Mouse (Mus musculus) embryonic facial prominence, embryonic 14.5 days (tissue): ENCODE data around the gene Dop1b. TPM values are rescaled to one million over a fixed set of nuclear protein-coding genes. Genes with fewer than 3 reads are reported as not detected.
A peak's percentile ranks its signal among the peaks of the same experiment; 100 is the strongest.
"Not testable (repeated sequence)": the region's sequence is repeated elsewhere in the genome, so short reads cannot be mapped to it uniquely, and the experiment has no call there.

Experiments used
- ATAC-seq: fragments of 200-750 bp; cut with Nextera tagmentation; 2 replicates; pipeline ENCODE4 v1.8.0; 2017; ENCODE audit warnings: low read depth, moderate number of reproducible peaks, moderate TSS enrichment
- DNase-seq: peaks from one replicate; pipeline ENCODE4 v3.0.0-alpha.2; 2015; ENCODE audit warnings: low spot score
- H3K27ac ChIP-seq: fragments of 300-500 bp; sonication (generic); replicated peaks from 2 replicates; pipeline ENCODE4 v1.5.1; 2014; ENCODE audit warnings: low read depth, mild to moderate bottlenecking, low read length, moderate library complexity
- H3K27me3 ChIP-seq: fragments of 300-500 bp; sonication (generic); replicated peaks from 2 replicates; pipeline ENCODE4 v1.6.1; 2014; ENCODE audit warnings: low read length; ENCODE audit not compliant: control insufficient read depth, insufficient read depth
- H3K36me3 ChIP-seq: fragments of 300-500 bp; sonication (generic); 2 replicates; pipeline ENCODE4 v1.6.1; 2014; ENCODE audit warnings: low read length, mixed read lengths; ENCODE audit not compliant: control insufficient read depth, insufficient read depth
- H3K4me1 ChIP-seq: fragments of 300-500 bp; sonication (generic); 2 replicates; pipeline ENCODE4 v1.6.1; 2014; ENCODE audit warnings: antibody characterized with exemption, low read length; ENCODE audit not compliant: control insufficient read depth, insufficient read depth
- H3K4me2 ChIP-seq: fragments of 300-500 bp; sonication (generic); 2 replicates; pipeline ENCODE4 v1.6.1; 2014; ENCODE audit warnings: low read depth, mild to moderate bottlenecking, low read length, moderate library complexity, mixed read lengths
- H3K4me3 ChIP-seq: fragments of 300-500 bp; sonication (generic); 2 replicates; pipeline ENCODE4 v1.5.1; 2014; ENCODE audit warnings: low read depth, mild to moderate bottlenecking, low read length
- H3K9ac ChIP-seq: fragments of 300-500 bp; sonication (generic); 2 replicates; pipeline ENCODE4 v1.6.1; 2014; ENCODE audit warnings: low read depth, mild to moderate bottlenecking, low read length, moderate library complexity, mixed read lengths
- H3K9me3 ChIP-seq: fragments of 300-500 bp; sonication (generic); 2 replicates; pipeline ENCODE4 v1.6.1; 2016; ENCODE audit warnings: low read length; ENCODE audit not compliant: control insufficient read depth
- WGBS: fragments of 180-500 bp; shearing (Covaris S2); extraction: QIAGEN DNeasy Blood & Tissue Kit; methylation state at CpG from one replicate; pipeline ENCODE4 v1.1.7; 2014; 5-methylcytosine and 5-hydroxymethylcytosine counted together
- polyA plus RNA-seq: library from polyadenylated mRNA; unstranded; fragments of >200 nt; fragmentation: Nextera tagmentation; extraction: Ambion mirVana; gene quantifications from 2 replicates; pipeline ENCODE4 v1.2.1, GENCODE M21; 2014

Gene Dop1b
- polyA plus RNA-seq, 1 experiment from 2014 or later = 14.0 TPM

DNA sequence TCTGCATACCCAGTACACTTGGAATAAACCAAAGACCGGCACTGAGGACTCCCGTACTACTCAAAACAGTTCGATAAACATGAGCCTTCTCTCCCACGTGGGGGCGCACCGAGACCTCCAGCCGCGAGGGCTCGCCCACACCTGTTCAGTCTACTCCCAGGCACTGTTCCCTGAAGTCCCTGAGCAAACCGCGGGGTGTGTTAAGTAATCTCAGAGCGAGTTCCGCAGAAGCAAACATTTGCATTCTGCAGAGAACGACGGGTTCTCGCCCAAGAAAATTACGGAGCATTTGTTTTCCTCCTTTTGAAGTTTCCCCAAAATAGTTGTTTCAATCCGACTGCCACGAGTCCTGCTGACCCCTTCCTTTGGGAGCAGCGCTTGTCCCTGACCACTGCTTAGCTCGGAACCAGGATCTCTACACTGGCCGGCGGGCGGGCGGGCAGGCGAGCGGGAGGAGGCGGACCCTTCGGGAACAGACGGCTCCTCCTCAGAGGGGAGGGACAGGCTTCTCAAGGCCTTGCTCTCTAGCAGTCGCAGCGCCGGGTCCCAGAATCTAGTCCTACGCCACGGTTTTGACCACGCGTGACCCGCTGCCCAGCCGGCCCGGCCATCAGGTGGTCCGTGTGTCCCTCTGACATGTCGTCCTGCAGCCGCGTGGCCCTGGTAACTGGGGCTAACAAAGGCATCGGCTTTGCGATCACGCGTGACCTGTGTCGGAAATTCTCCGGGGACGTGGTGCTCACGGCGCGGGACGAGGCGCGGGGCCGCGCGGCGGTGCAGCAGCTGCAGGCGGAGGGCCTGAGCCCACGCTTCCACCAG, 28.8 kb upstream of the Dop1b start, which contains the start of gene Cbr3:
Cbr3 (plus strand) TSS at position 527 of the 819 bp plus-strand sequence.
- H3K27ac ChIP-seq = no peak within 1 kb of the TSS
- under 1% methylated on average over 37 of the region's 63 CpGs for WGBS
- ATAC-seq (peak; percentile 86), DNase-seq (peak; percentile 90)
- H3K4me2 ChIP-seq = peak within 1 kb of the TSS; percentile 77
- H3K9ac ChIP-seq = peak within 1 kb of the TSS; percentile 57
- peaks cover 11% of the 10 kb centered on the region for H3K4me1 ChIP-seq
- H3K9me3 ChIP-seq = no peaks in the 10 kb centered on the region
- no peaks in the 10 kb centered on the region for H3K36me3 ChIP-seq
- H3K27me3 ChIP-seq = peaks cover 39% of the 10 kb centered on the region
- peak within 1 kb of the TSS; percentile 49 for H3K4me3 ChIP-seq

GRCm38 (mm10) chr16:93683508-93684236, 28.0 kb upstream of the Dop1b start:
- Histone ChIP-seq H3K4me2 (peak overlapping the region; percentile 77), H3K27me3 (peaks cover 39% of the 10 kb centered on the region), H3K36me3 (no peaks in the 10 kb centered on the region), H3K4me1 (peaks cover 11% of the 10 kb centered on the region), H3K27ac (no peak overlapping the region), H3K9ac (peak overlapping the region; percentile 57), H3K9me3 (no peaks in the 10 kb centered on the region), H3K4me3 (peak overlapping the region; percentile 49)
- peak; percentile 34 for DNase-seq
- 1% methylated on average over 29 of the region's 53 CpGs for WGBS
- ATAC-seq = 0 out of 2 replicates have a peak, but pooled peaks have one; percentile 10

DNA sequence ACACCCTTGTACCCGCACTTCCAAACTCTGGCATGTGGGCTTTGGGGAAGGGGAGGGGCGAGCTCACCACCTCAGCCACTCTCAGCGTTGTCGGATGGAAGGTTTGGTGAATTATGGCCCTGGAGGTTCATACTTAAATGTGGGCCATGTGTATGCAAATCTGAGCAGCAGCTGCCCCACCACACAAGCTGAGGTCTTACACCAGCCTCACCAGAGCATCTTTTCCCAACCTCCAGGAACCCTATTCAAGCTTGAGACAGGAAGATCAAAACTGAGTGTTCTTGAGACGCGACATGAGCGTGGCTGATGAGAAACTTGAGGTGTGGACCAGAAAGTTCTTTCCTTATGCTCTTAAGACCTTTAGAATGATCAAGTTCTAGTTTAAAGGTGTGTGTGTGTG, 27.3 kb upstream of the Dop1b start:
- peaks cover 11% of the 10 kb centered on the region for H3K4me1 ChIP-seq
- H3K36me3 ChIP-seq = no peaks in the 10 kb centered on the region
- peaks cover 39% of the 10 kb centered on the region for H3K27me3 ChIP-seq
- DNase-seq (no peak), ATAC-seq (no peak)
- H3K4me3 ChIP-seq = peak overlapping the region; percentile 49
- no peak overlapping the region for H3K27ac ChIP-seq
- peak overlapping the region; percentile 77 for H3K4me2 ChIP-seq
- peak overlapping the region; percentile 57; the same call in 1 of the 2 replicates for H3K9ac ChIP-seq
- no peaks in the 10 kb centered on the region for H3K9me3 ChIP-seq
- WGBS = 28% methylated on average over 7 of the region's 7 CpGs

- H3K4me2 ChIP-seq, H3K4me3 ChIP-seq, H3K9ac ChIP-seq, ATAC-seq, H3K27ac ChIP-seq, H3K36me3 ChIP-seq, H3K9me3 ChIP-seq, DNase-seq: not testable (repeated sequence)
- H3K27me3 ChIP-seq = peaks cover 39% of the 10 kb centered on the region
- 92% methylated on average over 3 of the region's 3 CpGs for WGBS
- peaks cover 11% of the 10 kb centered on the region for H3K4me1 ChIP-seq
Observed at GRCm38 (mm10) chr16:93685783-93686182, 25.9 kb upstream of the Dop1b start.

DNA sequence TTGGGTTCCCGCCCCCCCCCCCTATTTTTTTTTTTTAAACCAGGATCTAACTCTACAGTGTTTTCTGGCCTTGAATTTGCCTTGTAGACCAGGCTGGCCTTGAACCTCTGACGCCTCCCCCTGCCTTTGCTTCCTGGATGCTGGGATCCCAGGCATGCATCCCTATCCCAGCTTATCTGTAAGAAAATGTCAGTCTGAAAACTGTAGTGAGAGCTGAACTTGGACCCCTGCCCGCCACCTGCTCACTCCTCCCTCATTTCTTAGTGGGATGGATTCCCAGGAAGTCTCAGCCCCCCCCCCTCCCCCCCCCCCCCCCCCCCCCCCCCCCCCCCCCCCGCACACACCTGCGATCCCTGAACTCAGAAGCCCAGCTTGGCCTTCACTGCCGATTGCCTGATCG, 25.3 kb upstream of the Dop1b start:
- no peak for ATAC-seq
- no peak overlapping the region for H3K4me3 ChIP-seq
- H3K4me2 ChIP-seq = peak overlapping the region; percentile 30
- 75% methylated on average over 5 of the region's 7 CpGs for WGBS
- no peaks in the 10 kb centered on the region for H3K9me3 ChIP-seq
- peaks cover 36% of the 10 kb centered on the region for H3K27me3 ChIP-seq
- H3K9ac ChIP-seq = 0 out of 2 replicates have a peak overlapping the region, but pooled peaks have one; percentile 20
- H3K36me3 ChIP-seq = no peaks in the 10 kb centered on the region
- no peak overlapping the region for H3K27ac ChIP-seq
- H3K4me1 ChIP-seq = peaks cover 11% of the 10 kb centered on the region
- no peak for DNase-seq

- H3K27ac ChIP-seq = no peak overlapping the region
- no peaks in the 10 kb centered on the region for H3K9me3 ChIP-seq
- H3K27me3 ChIP-seq = peaks cover 31% of the 10 kb centered on the region
- DNase-seq (peak; percentile 68), ATAC-seq (no peak)
- H3K4me1 ChIP-seq = peaks cover 11% of the 10 kb centered on the region
- H3K4me2 ChIP-seq = peak overlapping the region; percentile 30
- H3K36me3 ChIP-seq = no peaks in the 10 kb centered on the region
- no peak overlapping the region for H3K4me3 ChIP-seq
- H3K9ac ChIP-seq = 0 out of 2 replicates have a peak overlapping the region, but pooled peaks have one; percentile 20
- 40% methylated on average over 5 of the region's 5 CpGs for WGBS
Observed at GRCm38 (mm10) chr16:93686945-93687344, 24.8 kb upstream of the Dop1b start.

GRCm38 (mm10) chr16:93691206-93691841, 20.4 kb upstream of the Dop1b start:
- no peak for ATAC-seq
- no peaks in the 10 kb centered on the region for H3K36me3 ChIP-seq
- H3K27me3 ChIP-seq = peaks cover 5% of the 10 kb centered on the region; the same call in 1 of the 2 replicates
- no peak for DNase-seq
- H3K4me3 ChIP-seq = no peak overlapping the region
- H3K4me2 ChIP-seq = no peak overlapping the region
- 64% methylated on average over 6 of the region's 6 CpGs for WGBS
- no peak overlapping the region for H3K27ac ChIP-seq
- H3K4me1 ChIP-seq = peaks cover 8% of the 10 kb centered on the region
- no peaks in the 10 kb centered on the region for H3K9me3 ChIP-seq
- H3K9ac ChIP-seq = no peak overlapping the region

DNA sequence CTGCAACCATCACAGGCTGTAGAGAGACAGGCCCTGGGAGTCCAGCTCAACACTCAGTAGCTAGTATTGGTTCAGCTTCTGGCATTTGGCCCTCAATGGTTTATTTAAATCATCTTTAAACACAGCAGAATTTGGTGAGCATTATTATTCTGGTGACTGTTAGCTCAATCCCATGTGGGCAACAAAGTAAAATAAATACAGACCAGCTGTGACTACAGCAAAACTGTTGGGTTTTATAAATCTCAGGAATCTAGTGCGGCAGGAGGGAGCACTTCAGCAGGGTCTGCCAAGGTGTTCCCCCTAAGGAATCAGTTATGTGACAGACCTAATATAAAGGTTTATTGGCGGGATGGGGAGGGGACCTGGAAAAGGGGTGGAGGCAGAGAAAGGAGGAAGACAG, 19.0 kb upstream of the Dop1b start:
- Histone ChIP-seq H3K27me3 (peaks cover 5% of the 10 kb centered on the region; the same call in 1 of the 2 replicates), H3K36me3 (no peaks in the 10 kb centered on the region), H3K4me1 (peaks cover 8% of the 10 kb centered on the region), H3K4me3 (no peak overlapping the region), H3K9ac (no peak overlapping the region), H3K27ac (no peak overlapping the region), H3K9me3 (no peaks in the 10 kb centered on the region), H3K4me2 (no peak overlapping the region)
- WGBS = 32% methylated on average over 2 of the region's 2 CpGs
- DNase-seq = peak; percentile 17
- ATAC-seq = no peak
